Mouse (Mus musculus) heart, embryonic 12.5 days (tissue): ENCODE measurements around the gene Gm6614. TPM values are rescaled to one million over a fixed set of nuclear protein-coding genes. Genes with fewer than 3 reads are reported as not detected.
"Not testable (repeated sequence)": the region's sequence is repeated elsewhere in the genome, so short reads cannot be mapped to it uniquely, and the experiment has no call there.

Experiments used
- ATAC-seq: fragments of 200-750 bp; cut with Nextera tagmentation; 2 replicates; pipeline ENCODE4 v1.8.0; 2017; ENCODE audit warnings: moderate TSS enrichment, moderate library complexity; ENCODE audit not compliant: insufficient number of reproducible peaks, low FRiP score
- H3K27ac ChIP-seq: fragments of 300-500 bp; sonication (generic); 2 replicates; pipeline ENCODE4 v1.5.1; 2016; ENCODE audit warnings: mild to moderate bottlenecking, moderate library complexity; ENCODE audit not compliant: poor library complexity, severe bottlenecking
- H3K27me3 ChIP-seq: fragments of 300-500 bp; sonication (generic); replicated peaks from 2 replicates; pipeline ENCODE4 v1.6.1; 2016; ENCODE audit warnings: mild to moderate bottlenecking, moderate library complexity
- H3K36me3 ChIP-seq: fragments of 300-500 bp; sonication (generic); 2 replicates; pipeline ENCODE4 v1.6.1; 2016; ENCODE audit warnings: mild to moderate bottlenecking, moderate library complexity
- H3K4me1 ChIP-seq: fragments of 300-500 bp; sonication (generic); replicated peaks from 2 replicates; pipeline ENCODE4 v1.6.1; 2016; ENCODE audit warnings: mild to moderate bottlenecking
- H3K4me2 ChIP-seq: fragments of 300-500 bp; sonication (generic); 2 replicates; pipeline ENCODE4 v1.6.1; 2016; ENCODE audit warnings: mild to moderate bottlenecking, moderate library complexity
- H3K4me3 ChIP-seq: fragments of 300-500 bp; sonication (generic); 2 replicates; pipeline ENCODE4 v1.5.1; 2016; ENCODE audit warnings: mild to moderate bottlenecking
- H3K9ac ChIP-seq: fragments of 300-500 bp; sonication (generic); 2 replicates; pipeline ENCODE4 v1.6.1; 2016; ENCODE audit warnings: mild to moderate bottlenecking, moderate library complexity
- H3K9me3 ChIP-seq: fragments of 300-500 bp; sonication (generic); replicated peaks from 2 replicates; pipeline ENCODE4 v1.6.1; 2016; ENCODE audit warnings: mild to moderate bottlenecking, moderate library complexity
- WGBS: fragments of 180-500 bp; shearing (Covaris S2); methylation state at CpG from one replicate; pipeline ENCODE4 v1.1.7; 2016; 5-methylcytosine and 5-hydroxymethylcytosine counted together
- polyA plus RNA-seq: library from polyadenylated mRNA; unstranded; fragments of >200 nt; fragmentation: Nextera tagmentation; extraction: Ambion mirVana; gene quantifications from 2 replicates; pipeline ENCODE4 v1.2.1, GENCODE M21; 2016

The Gm6614 gene
- polyA plus RNA-seq: not detected in 2 replicates

- no peak for ATAC-seq
- H3K9me3 ChIP-seq: no peaks in the 10 kb centered on the region
- H3K36me3 ChIP-seq: no peaks in the 10 kb centered on the region
- H3K4me3 ChIP-seq: no peak within 1 kb of the TSS
- no peak within 1 kb of the TSS for H3K27ac ChIP-seq
- H3K27me3 ChIP-seq: no peaks in the 10 kb centered on the region
- H3K9ac ChIP-seq: no peak within 1 kb of the TSS
- no peaks in the 10 kb centered on the region for H3K4me1 ChIP-seq
- H3K4me2 ChIP-seq: no peak within 1 kb of the TSS
- 75% methylated on average over 4 of the region's 4 CpGs for WGBS
Observed at GRCm38 (mm10) chr6:142011364-142011955, at the start of gene Gm6614. Gm6614 (minus strand) TSS chr6:142011414.

DNA sequence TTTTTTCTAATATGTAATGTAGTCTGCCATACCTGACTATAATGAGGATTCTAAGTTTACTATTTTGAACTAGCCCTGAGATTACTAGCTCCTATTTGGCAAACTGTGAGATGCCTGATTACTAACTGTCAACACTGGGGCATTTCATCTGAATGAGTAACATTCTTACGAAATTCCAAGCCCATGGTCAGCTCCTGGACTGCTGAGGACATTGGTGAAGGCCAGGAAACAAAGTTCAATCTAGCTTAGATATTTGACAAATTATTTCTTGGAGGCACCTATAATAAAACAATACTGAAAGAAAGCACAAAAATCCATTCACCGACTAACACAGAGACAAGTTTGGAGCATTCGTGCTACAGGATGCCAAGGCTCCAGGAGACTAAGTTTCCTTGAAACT, 47.1 kb upstream of the Gm6614 start:
- ATAC-seq, H3K4me3 ChIP-seq, H3K27ac ChIP-seq, H3K4me2 ChIP-seq, H3K4me1 ChIP-seq, H3K9me3 ChIP-seq, H3K27me3 ChIP-seq, H3K36me3 ChIP-seq, H3K9ac ChIP-seq: not testable (repeated sequence)
- WGBS: 71% methylated on average over 3 of the region's 3 CpGs

- Histone ChIP-seq H3K27ac (no peak overlapping the region), H3K4me3 (no peak overlapping the region), H3K36me3 (no peaks in the 10 kb centered on the region), H3K4me1 (no peaks in the 10 kb centered on the region), H3K27me3 (no peaks in the 10 kb centered on the region), H3K4me2 (no peak overlapping the region), H3K9me3 (no peaks in the 10 kb centered on the region), H3K9ac (no peak overlapping the region)
- no peak for ATAC-seq
- WGBS: 74% methylated on average over 1 of the region's 1 CpGs
Observed at GRCm38 (mm10) chr6:142047689-142048088, 36.5 kb upstream of the Gm6614 start.

DNA sequence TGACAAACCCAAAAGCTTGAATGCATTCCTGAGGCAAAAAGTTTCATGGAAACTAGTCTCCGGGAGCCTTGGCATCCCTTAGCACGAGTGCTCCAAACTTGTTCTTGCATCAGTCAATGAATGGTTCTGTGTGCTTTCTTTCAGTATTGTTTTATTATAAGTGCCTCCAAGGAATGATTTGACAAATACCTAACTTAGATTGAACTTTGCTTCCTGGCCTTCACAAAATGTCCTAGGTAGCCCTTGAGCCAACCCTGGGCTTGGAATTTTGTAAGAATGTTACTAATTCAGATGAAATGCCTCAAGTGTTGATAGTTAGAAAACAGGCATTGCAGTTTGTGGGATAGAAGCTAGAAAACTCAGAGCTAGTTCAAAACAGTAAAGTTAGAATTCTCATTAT, 34.5 kb upstream of the Gm6614 start:
- no peak overlapping the region for H3K27ac ChIP-seq
- no peak overlapping the region for H3K4me2 ChIP-seq
- no peak for ATAC-seq
- no peaks in the 10 kb centered on the region for H3K27me3 ChIP-seq
- WGBS: 82% methylated on average over 2 of the region's 2 CpGs
- H3K9ac ChIP-seq: no peak overlapping the region
- no peaks in the 10 kb centered on the region for H3K36me3 ChIP-seq
- no peaks in the 10 kb centered on the region for H3K9me3 ChIP-seq
- no peak overlapping the region for H3K4me3 ChIP-seq
- no peaks in the 10 kb centered on the region for H3K4me1 ChIP-seq

DNA sequence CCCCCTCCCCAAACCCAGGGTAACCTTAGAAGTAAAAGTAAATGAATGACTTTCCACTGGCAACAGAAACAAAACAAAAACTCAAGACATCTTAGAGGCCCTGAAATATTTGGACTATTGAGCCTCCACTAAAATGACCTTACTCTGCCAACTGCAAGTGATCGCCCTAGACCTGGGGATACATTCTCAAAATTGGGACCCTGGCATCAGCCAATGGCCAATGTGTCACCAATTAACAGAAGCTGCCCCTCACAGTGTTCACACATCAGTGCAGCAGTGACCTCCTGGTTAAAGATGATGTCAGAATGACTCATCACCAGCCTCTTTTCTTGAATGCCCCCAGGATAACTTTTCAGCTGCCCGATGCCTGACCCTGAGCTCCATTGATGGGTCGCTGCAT, 30.7 kb upstream of the Gm6614 start:
- 76% methylated on average over 3 of the region's 3 CpGs for WGBS
- H3K4me3 ChIP-seq: no peak overlapping the region
- no peak for ATAC-seq
- H3K27me3 ChIP-seq: no peaks in the 10 kb centered on the region
- H3K9ac ChIP-seq: no peak overlapping the region
- H3K9me3 ChIP-seq: no peaks in the 10 kb centered on the region
- no peaks in the 10 kb centered on the region for H3K4me1 ChIP-seq
- no peaks in the 10 kb centered on the region for H3K36me3 ChIP-seq
- H3K27ac ChIP-seq: no peak overlapping the region
- H3K4me2 ChIP-seq: no peak overlapping the region

- no peak for ATAC-seq
- H3K36me3 ChIP-seq: no peaks in the 10 kb centered on the region
- no peak overlapping the region for H3K4me3 ChIP-seq
- H3K4me1 ChIP-seq: no peaks in the 10 kb centered on the region
- no peaks in the 10 kb centered on the region for H3K27me3 ChIP-seq
- WGBS: 53% methylated on average over 16 of the region's 16 CpGs
- no peak overlapping the region for H3K9ac ChIP-seq
- no peak overlapping the region for H3K27ac ChIP-seq
- no peak overlapping the region for H3K4me2 ChIP-seq
- no peaks in the 10 kb centered on the region for H3K9me3 ChIP-seq
Observed at GRCm38 (mm10) chr6:142040306-142041175, 29.3 kb upstream of the Gm6614 start.

GRCm38 (mm10) chr6:142035771-142036170, 24.6 kb upstream of the Gm6614 start:
- Histone ChIP-seq H3K4me1 (no peaks in the 10 kb centered on the region), H3K27ac (no peak overlapping the region), H3K27me3 (no peaks in the 10 kb centered on the region), H3K9ac (no peak overlapping the region), H3K9me3 (no peaks in the 10 kb centered on the region), H3K4me3 (no peak overlapping the region), H3K4me2 (no peak overlapping the region), H3K36me3 (no peaks in the 10 kb centered on the region)
- 71% methylated on average over 2 of the region's 2 CpGs for WGBS
- ATAC-seq: no peak

- no peaks in the 10 kb centered on the region for H3K9me3 ChIP-seq
- no peak for ATAC-seq
- H3K36me3 ChIP-seq: no peaks in the 10 kb centered on the region
- no peaks in the 10 kb centered on the region for H3K27me3 ChIP-seq
- no peak overlapping the region for H3K4me3 ChIP-seq
- no peak overlapping the region for H3K4me2 ChIP-seq
- H3K27ac ChIP-seq: no peak overlapping the region
- no peaks in the 10 kb centered on the region for H3K4me1 ChIP-seq
- no peak overlapping the region for H3K9ac ChIP-seq
- 81% methylated on average over 3 of the region's 3 CpGs for WGBS
Observed at GRCm38 (mm10) chr6:142021671-142022070, 10.5 kb upstream of the Gm6614 start.

DNA sequence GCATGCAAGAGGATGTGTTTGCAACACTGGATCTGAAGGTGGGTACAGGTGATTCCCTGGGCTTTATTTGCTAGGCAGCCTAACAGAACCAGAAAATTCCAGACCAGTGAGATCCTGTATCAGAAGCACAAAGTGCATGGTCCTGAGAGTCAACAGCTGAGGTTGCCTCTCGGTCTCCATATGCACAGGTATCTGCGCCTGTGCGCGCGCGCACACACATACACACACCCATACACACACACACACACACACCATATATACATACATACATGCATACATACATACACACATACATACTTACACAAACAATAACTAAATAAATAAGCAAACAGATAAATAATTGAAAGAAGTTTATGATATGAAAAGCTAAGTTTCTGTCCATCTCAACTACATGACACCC, 24.4 kb downstream of the Gm6614 start:
- 98% methylated on average over 6 of the region's 6 CpGs for WGBS
- Histone ChIP-seq H3K4me1 (no peaks in the 10 kb centered on the region), H3K4me2 (no peak overlapping the region), H3K9ac (no peak overlapping the region), H3K27ac (no peak overlapping the region), H3K36me3 (no peaks in the 10 kb centered on the region), H3K9me3 (no peaks in the 10 kb centered on the region), H3K27me3 (no peaks in the 10 kb centered on the region), H3K4me3 (no peak overlapping the region)
- no peak for ATAC-seq

DNA sequence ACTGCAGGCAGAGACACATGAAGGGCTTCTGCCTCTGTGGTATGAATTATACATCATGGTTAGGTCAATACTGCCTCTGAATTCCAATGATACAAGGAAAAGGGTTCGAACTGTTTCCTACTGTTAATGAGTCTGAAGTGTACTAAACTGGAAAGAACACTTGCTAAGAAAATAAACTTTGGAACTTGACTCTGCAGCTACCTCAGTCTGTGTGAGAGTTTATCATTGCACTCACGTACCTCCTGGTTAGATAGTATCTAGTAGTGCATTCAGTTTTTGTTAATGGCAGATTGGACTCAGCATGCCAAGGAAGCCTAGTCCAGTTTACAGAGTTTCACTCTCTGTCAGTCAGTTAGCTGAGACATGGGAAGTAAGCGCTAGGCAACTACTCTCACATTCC, 26.6 kb downstream of the Gm6614 start:
- Histone ChIP-seq H3K4me1 (no peaks in the 10 kb centered on the region), H3K4me3 (no peak overlapping the region), H3K27me3 (no peaks in the 10 kb centered on the region), H3K27ac (no peak overlapping the region), H3K36me3 (no peaks in the 10 kb centered on the region), H3K9me3 (no peaks in the 10 kb centered on the region), H3K4me2 (no peak overlapping the region), H3K9ac (no peak overlapping the region)
- no peak for ATAC-seq
- WGBS: 71% methylated on average over 3 of the region's 3 CpGs

DNA sequence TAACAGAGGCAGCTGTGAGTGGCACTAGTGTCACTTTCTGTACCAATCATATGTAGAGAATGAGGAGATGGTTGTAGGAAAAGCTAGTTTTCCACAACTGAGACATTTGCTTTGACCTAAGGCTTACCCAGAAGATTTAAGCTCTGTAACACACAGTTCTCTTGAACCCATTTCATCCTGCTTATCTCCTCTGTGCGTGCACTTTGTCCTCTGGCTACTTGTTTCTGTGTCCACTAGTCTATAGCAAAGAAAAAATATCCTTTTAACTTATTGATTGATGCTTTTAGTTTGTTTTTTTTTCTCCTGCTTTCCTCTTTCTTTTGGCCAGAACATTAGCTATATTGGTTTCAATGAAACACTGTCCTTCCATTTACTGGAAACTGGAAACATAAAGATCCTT, 48.8 kb downstream of the Gm6614 start:
- H3K4me2 ChIP-seq: no peak overlapping the region
- no peaks in the 10 kb centered on the region for H3K9me3 ChIP-seq
- ATAC-seq: no peak
- no peak overlapping the region for H3K9ac ChIP-seq
- H3K4me1 ChIP-seq: no peaks in the 10 kb centered on the region
- no peaks in the 10 kb centered on the region for H3K36me3 ChIP-seq
- H3K4me3 ChIP-seq: no peak overlapping the region
- H3K27ac ChIP-seq: no peak overlapping the region
- H3K27me3 ChIP-seq: no peaks in the 10 kb centered on the region
- WGBS: 65% methylated on average over 1 of the region's 1 CpGs
